Mouse (Mus musculus) intestine, embryonic 14.5 days (tissue): ENCODE results near the gene Med23. TPM values are rescaled to one million over a fixed set of nuclear protein-coding genes. Genes with fewer than 3 reads are reported as not detected.

Experiments used
- ATAC-seq: fragments of 200-750 bp; cut with Nextera tagmentation; replicated peaks from 2 replicates; pipeline ENCODE4 v1.8.0; 2017; ENCODE audit warnings: low read depth, moderate number of reproducible peaks, moderate TSS enrichment, moderate library complexity; ENCODE audit not compliant: low FRiP score, low TSS enrichment
- DNase-seq: peaks from one replicate; pipeline ENCODE4 v3.0.0-alpha.2; 2018; ENCODE audit warnings: low spot score
- H3K27ac ChIP-seq: fragments of 300-500 bp; sonication (generic); 2 replicates; pipeline ENCODE4 v1.5.1; 2014; ENCODE audit warnings: low read depth, mild to moderate bottlenecking, control low read depth
- H3K27me3 ChIP-seq: fragments of 300-500 bp; sonication (generic); replicated peaks from 2 replicates; pipeline ENCODE4 v1.6.1; 2014; ENCODE audit warnings: low read length, control low read depth; ENCODE audit not compliant: control insufficient read depth, insufficient read depth
- H3K36me3 ChIP-seq: fragments of 300-500 bp; sonication (generic); 2 replicates; pipeline ENCODE4 v1.6.1; 2014; ENCODE audit warnings: low read length, control low read depth; ENCODE audit not compliant: control insufficient read depth, insufficient read depth
- H3K4me1 ChIP-seq: fragments of 300-500 bp; sonication (generic); replicated peaks from 2 replicates; pipeline ENCODE4 v1.6.1; 2014; ENCODE audit warnings: low read length, control low read depth, mixed read lengths; ENCODE audit not compliant: control insufficient read depth, insufficient read depth
- H3K4me2 ChIP-seq: fragments of 300-500 bp; sonication (generic); 2 replicates; pipeline ENCODE4 v1.6.1; 2014; ENCODE audit warnings: low read length
- H3K4me3 ChIP-seq: fragments of 300-500 bp; sonication (generic); 2 replicates; pipeline ENCODE4 v1.5.1; 2014; ENCODE audit warnings: low read depth, low read length, control low read depth, mixed read lengths
- H3K9ac ChIP-seq: fragments of 300-500 bp; sonication (generic); 2 replicates; pipeline ENCODE4 v1.6.1; 2014; ENCODE audit warnings: mild to moderate bottlenecking, low read length
- H3K9me3 ChIP-seq: fragments of 300-500 bp; sonication (generic); 2 replicates; pipeline ENCODE4 v1.6.1; 2016; ENCODE audit warnings: low read length, control low read depth; ENCODE audit not compliant: control insufficient read depth
- WGBS: fragments of 180-500 bp; shearing (Covaris S2); extraction: QIAGEN DNeasy Blood & Tissue Kit; methylation state at CpG from one replicate; pipeline ENCODE4 v1.1.7; 2014; 5-methylcytosine and 5-hydroxymethylcytosine counted together
- microRNA-seq: library from miRNA; unstranded; fragments of <30 nt; microRNA quantifications from one replicate; pipeline ENCODE4, GENCODE M21; 2016
- polyA plus RNA-seq: library from polyadenylated mRNA; unstranded; fragments of >200 nt; fragmentation: Nextera tagmentation; extraction: Ambion mirVana; gene quantifications from 2 replicates; pipeline ENCODE4 v1.2.1, GENCODE M21; 2014

Gene Med23
- polyA plus RNA-seq, 1 experiment from 2014 or later: 22.6 TPM

- no peak for DNase-seq
- 43% methylated on average over 2 of the region's 2 CpGs for WGBS
These were observed 91.3 kb downstream of the Med23 start for GRCm38 (mm10) chr10:24961112-24961511.

GRCm38 (mm10) chr10:24961889-24962288 lies 92.1 kb downstream of the Med23 start:
- H3K27me3 ChIP-seq: no peaks in the 10 kb centered on the region
- no peak overlapping the region for H3K27ac ChIP-seq
- H3K4me3 ChIP-seq: no peak overlapping the region
- DNase-seq (no peak), ATAC-seq (no peak)
- H3K4me2 ChIP-seq: no peak overlapping the region
- H3K9me3 ChIP-seq: no peaks in the 10 kb centered on the region
- 49% methylated on average over 2 of the region's 2 CpGs for WGBS
- no peaks in the 10 kb centered on the region for H3K36me3 ChIP-seq
- 0 out of 2 replicates have a peak, but pooled peaks cover 6% of the 10 kb centered on the region for H3K4me1 ChIP-seq
- H3K9ac ChIP-seq: no peak overlapping the region

More at GRCm38 (mm10) chr10:24961112-24961511, 91.3 kb downstream of the Med23 start:
- 0 out of 2 replicates have a peak, but pooled peaks cover 6% of the 10 kb centered on the region for H3K4me1 ChIP-seq
- ATAC-seq: no peak
- no peaks in the 10 kb centered on the region for H3K36me3 ChIP-seq
- H3K9ac ChIP-seq: no peak overlapping the region
- no peaks in the 10 kb centered on the region for H3K9me3 ChIP-seq
- H3K4me3 ChIP-seq: no peak overlapping the region
- no peak overlapping the region for H3K27ac ChIP-seq
- H3K27me3 ChIP-seq: no peaks in the 10 kb centered on the region
- no peak overlapping the region for H3K4me2 ChIP-seq

Small RNA genes lying within 50 kb of the gene (microRNA-seq; reads per million reads assigned to microRNA genes)
- not detected for gene Mir6905

Other genes with a start within 250 kb of the Med23 start
- 9.6 and 10.5 TPM in 2 replicates for gene Enpp1, start 157.8 kb upstream of the Med23 start, polyA plus RNA-seq
- gene Enpp3, start 27.2 kb upstream of the Med23 start, polyA plus RNA-seq: 9.3 and 10.9 TPM in 2 replicates
- gene Arg1, start 57.5 kb downstream of the Med23 start, polyA plus RNA-seq: 4.3 and 4.8 TPM in 2 replicates